Mouse (Mus musculus): ENCODE measurements around the gene Smad6. TPM values are rescaled to one million over a fixed set of nuclear protein-coding genes. Genes with fewer than 3 reads are reported as not detected.

The Smad6 gene
- polyA plus RNA-seq (2012; rRNA removed; ENCODE audit: low replicate concordance) = 11.7 and 32.2 TPM in 2 replicates

GRCm38 (mm10) chr9:64021853-64022561 is at the start of gene Smad6:
TSS of gene Smad6 (minus strand) at chr9:64022059.

Other genes with a start within 250 kb of the Smad6 start
- 8.6 and 16.6 TPM in 2 replicates for gene Lctl, start 95.1 kb upstream of the Smad6 start, polyA plus RNA-seq (2012; rRNA removed; ENCODE audit: low replicate concordance)
- gene Zwilch, start 151.0 kb upstream of the Smad6 start, polyA plus RNA-seq (2012; rRNA removed; ENCODE audit: low replicate concordance) = 0.47 and 1.2 TPM in 2 replicates
- 325 and 388 TPM in 2 replicates for gene Rpl4, start 151.3 kb upstream of the Smad6 start, polyA plus RNA-seq (2012; rRNA removed; ENCODE audit: low replicate concordance)
- 4.7 and 10.5 TPM in 2 replicates for gene Snapc5, start 157.2 kb upstream of the Smad6 start, polyA plus RNA-seq (2012; rRNA removed; ENCODE audit: low replicate concordance)
- gene Uchl4, start 213.1 kb upstream of the Smad6 start, polyA plus RNA-seq (2012; rRNA removed; ENCODE audit: low replicate concordance) = 0.20 TPM in 1 of 2 replicates, not detected in the other
- gene Map2k1, start 231.6 kb upstream of the Smad6 start, polyA plus RNA-seq (2012; rRNA removed; ENCODE audit: low replicate concordance) = 41.2 and 56.7 TPM in 2 replicates

All from mammary gland, adult 2 months (tissue).